In genomic region chr6:113458635-113459034, GRCm38 (mm10) we compare ENCODE assay signal across 10 mouse cellular contexts. TPM values are rescaled to one million over a fixed set of nuclear protein-coding genes. Genes with fewer than 3 reads are reported as not detected.
DNase-seq lines count a peak whose midpoint lies in the region; ATAC-seq lines count a peak whose summit lies in the region.
"Had no signal": no experiment of that assay in that cellular context is flagged by ENCODE, and none has a peak within 500 bp of the region (broad histone marks: within the 10 kb centered on the region; RNA-seq: fewer than 3 reads in every experiment).

No protein-coding gene starts in this region.

- peak; percentile 66; the same call in 1 of the 2 replicates for ATAC-seq in cerebellum, adult (ENCODE audit: insufficient number of reproducible peaks, low FRiP score, low TSS enrichment)
- peak; percentile 82 for ATAC-seq in kidney, embryonic 16.5 days (ENCODE audit: low FRiP score, low TSS enrichment)
- ATAC-seq in stomach, embryonic 14.5 days (ENCODE audit: insufficient number of reproducible peaks, insufficient read depth, low FRiP score, low read depth), result peak; percentile 92
- ATAC-seq: forebrain, embryonic 14.5 days; hindbrain, postnatal 0 days had no signal

- H3K9me3 ChIP-seq in kidney, embryonic 16.5 days (ENCODE audit: low read length), result no peaks in the 10 kb centered on the region
- H3K9me3 ChIP-seq in stomach, embryonic 14.5 days (ENCODE audit: control insufficient read depth, low read depth, low read length), result no peaks in the 10 kb centered on the region

- 54% methylated on average over 10 of the region's 10 CpGs for WGBS in kidney, embryonic 16.5 days
- 53% methylated on average over 10 of the region's 10 CpGs for WGBS in stomach, embryonic 14.5 days

- H3K27me3 ChIP-seq in kidney, embryonic 16.5 days (ENCODE audit: insufficient read depth, low read length), result no peaks in the 10 kb centered on the region
- no peaks in the 10 kb centered on the region for H3K27me3 ChIP-seq in stomach, embryonic 14.5 days (ENCODE audit: control insufficient read depth, insufficient read depth, low read length)

- H3K4me1 ChIP-seq in kidney, embryonic 16.5 days (ENCODE audit: insufficient read depth, low read length), result peaks cover 3% of the 10 kb centered on the region; the same call in 1 of the 2 replicates
- peaks cover 2% of the 10 kb centered on the region; the same call in 1 of the 2 replicates for H3K4me1 ChIP-seq in stomach, embryonic 14.5 days (ENCODE audit: control insufficient read depth, insufficient read depth, low read length)

- 0 out of 2 replicates have a peak overlapping the region, but pooled peaks have one; percentile 35 for H3K27ac ChIP-seq in kidney, embryonic 16.5 days (ENCODE audit: low read length)
- H3K27ac ChIP-seq in stomach, embryonic 14.5 days (ENCODE audit: low read length), result peak overlapping the region; percentile 52; the same call in 1 of the 2 replicates
- H3K27ac ChIP-seq: hindbrain, postnatal 0 days had no signal

- no peak overlapping the region for H3K4me3 ChIP-seq in kidney, embryonic 16.5 days (ENCODE audit: low read length)
- peak overlapping the region; percentile 15; the same call in 1 of the 2 replicates for H3K4me3 ChIP-seq in stomach, embryonic 14.5 days (ENCODE audit: low read depth, low read length)

- H3K4me2 ChIP-seq in kidney, embryonic 16.5 days (replicated peaks; ENCODE audit: low read depth, low read length), result peak overlapping the region; percentile 28; the same call in 1 of the 2 replicates
- peak overlapping the region; percentile 30 for H3K4me2 ChIP-seq in stomach, embryonic 14.5 days (replicated peaks; ENCODE audit: low read depth, low read length)

- no peak overlapping the region; the same call in 1 of the 2 replicates for H3K9ac ChIP-seq in kidney, embryonic 16.5 days (replicated peaks; ENCODE audit: low read length)
- H3K9ac ChIP-seq in stomach, embryonic 14.5 days (replicated peaks; ENCODE audit: low read depth, low read length), result no peak overlapping the region

- DNase-seq in cerebellum, postnatal 4 days (ENCODE audit: low spot score in 2 of 2), result no peak
- peak; percentile 60 for DNase-seq in cerebellum, adult 9-11 months
- no peak for DNase-seq in left cerebral cortex, adult 8-10 months (ENCODE audit: low spot score in 2 of 2)
- no peak for DNase-seq in gastrocnemius, postnatal 14 days
- DNase-seq in adrenal gland, postnatal 10 days, result no peak

- intact Hi-C loops in gastrocnemius, postnatal 14 days (cut with DNase I; ENCODE audit: low total_unique reads), result no loop called here

- H3K36me3 ChIP-seq in kidney, embryonic 16.5 days (ENCODE audit: insufficient read depth, low read length), result no peaks in the 10 kb centered on the region
- no peaks in the 10 kb centered on the region for H3K36me3 ChIP-seq in stomach, embryonic 14.5 days (ENCODE audit: control insufficient read depth, insufficient read depth, low read length)

RNA-seq across cellular contexts. Expression of gene Il17re, which starts 0.4 kb away (rescaled TPM):
- 10.0 and 10.1 TPM in 2 replicates for polyA plus RNA-seq in kidney, embryonic 16.5 days (2015; fragmentation: Nextera tagmentation; extraction: Ambion mirVana)
- polyA plus RNA-seq in stomach, embryonic 14.5 days (2014; fragmentation: Nextera tagmentation; extraction: Ambion mirVana), result 19.0 and 19.8 TPM in 2 replicates
- under 1 TPM; 0.24 to 0.74 (median 0.58) TPM for total RNA-seq in left cerebral cortex, adult 8-10 months (2022)
- under 1 TPM; 0.31 to 0.49 TPM for total RNA-seq in gastrocnemius, postnatal 14 days (2021)
- 1 to 10 TPM; 1.1 to 1.5 TPM for total RNA-seq in adrenal gland, postnatal 10 days (2021)
- polyA plus RNA-seq: forebrain, embryonic 14.5 days had no signal

RNA-seq across cellular contexts. Expression of gene Il17rc, which starts 12.6 kb away (rescaled TPM):
- polyA plus RNA-seq in kidney, embryonic 16.5 days (2015; fragmentation: Nextera tagmentation; extraction: Ambion mirVana), result 18.2 and 31.0 TPM in 2 replicates
- 10.6 and 12.9 TPM in 2 replicates for polyA plus RNA-seq in stomach, embryonic 14.5 days (2014; fragmentation: Nextera tagmentation; extraction: Ambion mirVana)
- 1 to 10 TPM; 5.2 to 8.3 (median 5.6) TPM for total RNA-seq in left cerebral cortex, adult 8-10 months (2022)
- total RNA-seq in gastrocnemius, postnatal 14 days (2021), result 1 to 10 TPM; 6.8 TPM
- total RNA-seq in adrenal gland, postnatal 10 days (2021), result 10 to 100 TPM; 22.6 to 25.0 TPM

RNA-seq across cellular contexts. Expression of gene Jagn1, which starts 16.3 kb away (rescaled TPM):
- 115 and 121 TPM in 2 replicates for polyA plus RNA-seq in kidney, embryonic 16.5 days (2015; fragmentation: Nextera tagmentation; extraction: Ambion mirVana)
- 78.6 and 81.1 TPM in 2 replicates for polyA plus RNA-seq in stomach, embryonic 14.5 days (2014; fragmentation: Nextera tagmentation; extraction: Ambion mirVana)
- total RNA-seq in left cerebral cortex, adult 8-10 months (2022), result 10 to 100 TPM; 34.5 to 43.5 (median 39.4) TPM
- total RNA-seq in gastrocnemius, postnatal 14 days (2021), result 10 to 100 TPM; 28.6 to 32.4 TPM
- 10 to 100 TPM; 47.6 to 48.4 TPM for total RNA-seq in adrenal gland, postnatal 10 days (2021)

RNA-seq across cellular contexts. Expression of gene Cidec, which starts 23.1 kb away (rescaled TPM):
- polyA plus RNA-seq in kidney, embryonic 16.5 days (2015; fragmentation: Nextera tagmentation; extraction: Ambion mirVana), result not detected in 2 replicates
- polyA plus RNA-seq in stomach, embryonic 14.5 days (2014; fragmentation: Nextera tagmentation; extraction: Ambion mirVana), result 0.46 TPM in 1 of 2 replicates, not detected in the other
- not detected for total RNA-seq in left cerebral cortex, adult 8-10 months (2022)
- 1 to 10 TPM in 1 of 2 experiments, under 1 TPM in 1; 0.51 to 2.7 TPM for total RNA-seq in gastrocnemius, postnatal 14 days (2021)
- 100 to 1,000 TPM; 397 to 418 TPM for total RNA-seq in adrenal gland, postnatal 10 days (2021)
- total RNA-seq: hindbrain, postnatal 0 days had no signal
- polyA plus RNA-seq: forebrain, embryonic 14.5 days; hindbrain, postnatal 0 days had no signal

RNA-seq across cellular contexts. Expression of gene Creld1, which starts 24.5 kb away (rescaled TPM):
- 43.4 and 45.8 TPM in 2 replicates for polyA plus RNA-seq in kidney, embryonic 16.5 days (2015; fragmentation: Nextera tagmentation; extraction: Ambion mirVana)
- 16.0 and 20.5 TPM in 2 replicates for polyA plus RNA-seq in stomach, embryonic 14.5 days (2014; fragmentation: Nextera tagmentation; extraction: Ambion mirVana)
- total RNA-seq in left cerebral cortex, adult 8-10 months (2022), result 100 to 1,000 TPM in 3 of 4 experiments, 10 to 100 TPM in 1; 99.3 to 110 (median 105) TPM
- total RNA-seq in gastrocnemius, postnatal 14 days (2021), result 10 to 100 TPM; 37.1 to 39.6 TPM
- total RNA-seq in adrenal gland, postnatal 10 days (2021), result 10 to 100 TPM; 35.8 to 43.1 TPM
